Mouse (Mus musculus) embryonic facial prominence, embryonic 14.5 days (tissue): ENCODE measurements at regions not wholly inside any gene's neighbourhood (a gene's known extent, or its start where the extent isn't known, plus 50 kb on each side); places are given as distances from the start of the nearest gene placed in this dataset.
A peak's percentile ranks its signal among the peaks of the same experiment; 100 is the strongest.
"Not testable (repeated sequence)": the region's sequence is repeated elsewhere in the genome, so short reads cannot be mapped to it uniquely, and the experiment has no call there.

Source experiments
- ATAC-seq: fragments of 200-750 bp; cut with Nextera tagmentation; 2 replicates; pipeline ENCODE4 v1.8.0; 2017; ENCODE audit warnings: low read depth, moderate number of reproducible peaks, moderate TSS enrichment
- DNase-seq: peaks from one replicate; pipeline ENCODE4 v3.0.0-alpha.2; 2015; ENCODE audit warnings: low spot score
- H3K27ac ChIP-seq: fragments of 300-500 bp; sonication (generic); replicated peaks from 2 replicates; pipeline ENCODE4 v1.5.1; 2014; ENCODE audit warnings: low read depth, mild to moderate bottlenecking, low read length, moderate library complexity
- H3K27me3 ChIP-seq: fragments of 300-500 bp; sonication (generic); replicated peaks from 2 replicates; pipeline ENCODE4 v1.6.1; 2014; ENCODE audit warnings: low read length; ENCODE audit not compliant: control insufficient read depth, insufficient read depth
- H3K36me3 ChIP-seq: fragments of 300-500 bp; sonication (generic); 2 replicates; pipeline ENCODE4 v1.6.1; 2014; ENCODE audit warnings: low read length, mixed read lengths; ENCODE audit not compliant: control insufficient read depth, insufficient read depth
- H3K4me1 ChIP-seq: fragments of 300-500 bp; sonication (generic); 2 replicates; pipeline ENCODE4 v1.6.1; 2014; ENCODE audit warnings: antibody characterized with exemption, low read length; ENCODE audit not compliant: control insufficient read depth, insufficient read depth
- H3K4me2 ChIP-seq: fragments of 300-500 bp; sonication (generic); 2 replicates; pipeline ENCODE4 v1.6.1; 2014; ENCODE audit warnings: low read depth, mild to moderate bottlenecking, low read length, moderate library complexity, mixed read lengths
- H3K4me3 ChIP-seq: fragments of 300-500 bp; sonication (generic); 2 replicates; pipeline ENCODE4 v1.5.1; 2014; ENCODE audit warnings: low read depth, mild to moderate bottlenecking, low read length
- H3K9ac ChIP-seq: fragments of 300-500 bp; sonication (generic); 2 replicates; pipeline ENCODE4 v1.6.1; 2014; ENCODE audit warnings: low read depth, mild to moderate bottlenecking, low read length, moderate library complexity, mixed read lengths
- H3K9me3 ChIP-seq: fragments of 300-500 bp; sonication (generic); 2 replicates; pipeline ENCODE4 v1.6.1; 2016; ENCODE audit warnings: low read length; ENCODE audit not compliant: control insufficient read depth
- WGBS: fragments of 180-500 bp; shearing (Covaris S2); extraction: QIAGEN DNeasy Blood & Tissue Kit; methylation state at CpG from one replicate; pipeline ENCODE4 v1.1.7; 2014; 5-methylcytosine and 5-hydroxymethylcytosine counted together

DNA sequence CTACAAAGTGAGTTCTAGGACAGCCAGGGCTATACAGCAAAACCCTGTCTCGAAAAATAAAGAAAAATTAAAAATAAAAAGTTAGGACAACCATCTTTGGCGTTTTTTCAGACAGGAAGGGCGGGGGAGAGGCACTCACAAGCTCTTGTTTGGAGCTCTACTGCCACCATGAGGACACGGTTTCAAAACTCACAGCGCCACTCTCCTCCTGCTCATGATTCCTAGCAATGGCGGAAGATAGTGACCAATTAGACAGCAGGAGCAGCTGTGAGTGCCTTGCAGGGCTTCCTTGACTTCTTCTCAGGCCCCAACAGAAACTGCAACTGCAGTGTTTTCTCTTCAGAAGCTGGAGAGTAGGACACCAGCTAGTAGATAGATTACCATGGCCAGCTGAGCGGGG is 151.9 kb upstream of the Olfr1324 start:
- 54% methylated on average over 7 of the region's 7 CpGs for WGBS
- Histone ChIP-seq H3K27ac (no peak overlapping the region), H3K4me2 (peak overlapping the region; percentile 37; the same call in 1 of the 2 replicates), H3K9ac (no peak overlapping the region), H3K36me3 (peaks cover 14% of the 10 kb centered on the region; the same call in 1 of the 2 replicates), H3K27me3 (no peaks in the 10 kb centered on the region), H3K4me3 (peak overlapping the region; percentile 10; the same call in 1 of the 2 replicates), H3K4me1 (no peaks in the 10 kb centered on the region), H3K9me3 (no peaks in the 10 kb centered on the region)
- DNase-seq (peak; percentile 34), ATAC-seq (no peak)

DNA sequence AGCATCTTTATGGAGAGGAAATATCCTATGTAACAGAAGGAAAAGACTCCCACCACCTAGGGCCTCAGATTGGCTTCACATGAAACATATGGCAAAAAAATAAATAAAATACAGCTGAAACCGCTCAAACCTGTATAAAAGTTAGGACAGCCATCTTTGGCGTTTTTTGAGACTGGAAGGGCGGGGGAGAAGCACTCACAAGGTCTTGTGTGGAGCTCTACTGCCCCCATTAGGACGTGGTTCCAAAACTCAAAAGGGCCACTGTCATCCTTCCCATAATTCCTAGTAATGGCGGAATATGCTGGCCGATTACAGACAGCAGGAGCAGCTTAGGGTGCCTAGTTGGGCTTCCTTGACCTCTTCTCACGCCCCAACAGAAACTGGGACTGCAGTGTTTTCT is 148.5 kb upstream of the Olfr1324 start:
- 0 out of 2 replicates have a peak overlapping the region, but pooled peaks have one; percentile 10 for H3K4me3 ChIP-seq
- H3K36me3 ChIP-seq = 0 out of 2 replicates have a peak, but pooled peaks cover 7% of the 10 kb centered on the region
- H3K9me3 ChIP-seq = no peaks in the 10 kb centered on the region
- H3K27me3 ChIP-seq = no peaks in the 10 kb centered on the region
- WGBS = 52% methylated on average over 7 of the region's 7 CpGs
- ATAC-seq = no peak
- H3K9ac ChIP-seq = no peak overlapping the region
- DNase-seq = peak; percentile 67
- H3K4me1 ChIP-seq = no peaks in the 10 kb centered on the region
- H3K4me2 ChIP-seq = peak overlapping the region; percentile 34; the same call in 1 of the 2 replicates
- no peak overlapping the region for H3K27ac ChIP-seq

DNA sequence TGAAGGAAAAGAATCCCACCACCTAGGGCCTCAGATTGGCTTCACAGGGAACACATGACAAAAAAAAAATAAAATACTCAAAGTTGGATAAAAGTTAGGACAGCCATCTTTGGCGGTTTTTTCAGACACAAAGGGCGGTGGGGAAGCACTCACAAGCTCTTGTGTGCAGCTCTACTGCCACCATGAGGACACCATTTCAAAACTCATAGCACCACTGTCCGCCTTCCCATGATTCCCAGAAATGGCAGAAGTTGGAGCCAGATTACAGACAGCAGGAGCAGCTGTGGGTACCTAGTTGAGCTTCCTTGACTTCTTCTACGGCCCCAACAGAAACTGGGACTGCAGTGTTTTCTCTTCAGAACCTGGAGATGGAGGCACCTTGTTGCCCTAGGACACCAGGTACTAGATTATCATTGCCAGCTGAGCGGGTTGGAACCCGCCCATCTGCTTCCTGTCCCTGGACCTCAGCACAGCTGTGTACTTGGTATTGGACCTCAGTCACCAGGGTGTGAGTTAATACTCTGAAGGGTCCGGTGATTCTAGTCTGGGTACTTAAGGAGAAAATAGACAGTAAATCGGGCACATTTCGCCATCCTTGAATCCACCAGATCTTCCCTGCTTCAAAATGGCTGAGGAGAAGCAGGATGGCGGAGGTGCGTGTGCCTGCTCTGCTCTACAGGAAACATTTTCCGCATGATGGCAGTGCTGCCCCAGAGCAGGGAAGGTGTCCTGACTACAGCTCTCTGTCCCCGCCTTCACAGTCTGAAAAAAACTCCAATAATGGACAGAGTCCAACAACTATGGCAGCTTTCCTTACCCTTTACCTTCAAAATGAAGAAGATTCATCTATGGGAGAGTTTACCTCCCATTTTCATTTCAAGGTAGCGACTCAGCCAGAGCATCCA is 144.1 kb upstream of the Olfr1324 start:
- ATAC-seq (peak; percentile 47; the same call in 1 of the 2 replicates), DNase-seq (peak; percentile 72)
- not testable (repeated sequence) for H3K27ac ChIP-seq

DNA sequence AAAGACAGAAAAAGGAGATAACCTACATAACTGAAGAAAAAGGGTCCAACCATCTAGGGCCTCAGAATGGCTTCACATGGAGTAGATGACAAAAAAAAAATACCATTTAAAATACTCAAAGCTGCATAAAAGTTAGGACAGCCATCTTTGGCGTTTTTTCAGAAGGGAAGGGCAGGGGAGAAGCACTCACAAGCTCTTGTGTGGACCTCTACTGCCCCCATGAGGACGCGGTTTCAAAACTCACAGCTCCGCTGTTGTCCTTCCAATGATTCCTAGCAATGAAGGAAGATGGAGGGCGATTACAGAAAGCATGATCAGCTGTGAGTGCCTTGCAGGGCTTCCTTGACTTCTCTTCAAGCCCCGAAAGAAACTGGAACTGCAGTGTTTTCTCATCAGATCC is 140.8 kb upstream of the Olfr1324 start:
- H3K27me3 ChIP-seq = no peaks in the 10 kb centered on the region
- ATAC-seq (no peak), DNase-seq (peak; percentile 50)
- H3K36me3 ChIP-seq = peaks cover 14% of the 10 kb centered on the region
- no peaks in the 10 kb centered on the region for H3K4me1 ChIP-seq
- 54% methylated on average over 6 of the region's 6 CpGs for WGBS
- no peak overlapping the region for H3K4me3 ChIP-seq
- no peak overlapping the region for H3K27ac ChIP-seq
- no peaks in the 10 kb centered on the region for H3K9me3 ChIP-seq
- H3K9ac ChIP-seq = no peak overlapping the region
- H3K4me2 ChIP-seq = no peak overlapping the region

More for the DNA sequence above, 144.1 kb upstream of the Olfr1324 start:
- H3K36me3 ChIP-seq, H3K9ac ChIP-seq, H3K27me3 ChIP-seq, H3K9me3 ChIP-seq, H3K4me1 ChIP-seq: not testable (repeated sequence)
- peak overlapping the region; percentile 25; the same call in 1 of the 2 replicates for H3K4me3 ChIP-seq
- H3K4me2 ChIP-seq = peak overlapping the region; percentile 26; the same call in 1 of the 2 replicates
- 72% methylated on average over 14 of the region's 14 CpGs for WGBS

DNA sequence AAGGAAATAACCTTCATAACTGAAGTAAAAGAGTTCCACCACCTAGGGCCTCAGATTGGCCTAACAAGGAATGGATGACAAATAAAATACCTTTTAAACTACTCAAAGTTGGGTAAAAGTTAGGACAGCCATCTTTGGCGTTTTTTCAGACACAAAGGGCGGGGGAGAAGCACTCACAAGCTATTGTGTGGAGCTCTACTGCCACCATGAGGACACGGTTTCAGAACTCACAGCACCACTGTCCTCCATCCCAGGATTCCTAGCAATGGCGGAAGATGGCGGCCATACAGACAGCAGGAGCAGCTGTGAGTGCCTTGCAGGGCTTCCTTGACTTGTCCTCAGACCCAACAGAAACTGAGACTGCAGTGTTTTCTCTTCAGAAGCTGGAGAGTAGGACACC is 138.0 kb upstream of the Olfr1324 start:
- no peak overlapping the region for H3K9ac ChIP-seq
- WGBS = 73% methylated on average over 5 of the region's 5 CpGs
- H3K4me2 ChIP-seq = peak overlapping the region; percentile 20
- no peaks in the 10 kb centered on the region for H3K27me3 ChIP-seq
- no peak for ATAC-seq
- peak; percentile 37 for DNase-seq
- H3K4me1 ChIP-seq = no peaks in the 10 kb centered on the region
- H3K36me3 ChIP-seq = peaks cover 19% of the 10 kb centered on the region
- H3K4me3 ChIP-seq = no peak overlapping the region
- no peak overlapping the region for H3K27ac ChIP-seq
- H3K9me3 ChIP-seq = no peaks in the 10 kb centered on the region

DNA sequence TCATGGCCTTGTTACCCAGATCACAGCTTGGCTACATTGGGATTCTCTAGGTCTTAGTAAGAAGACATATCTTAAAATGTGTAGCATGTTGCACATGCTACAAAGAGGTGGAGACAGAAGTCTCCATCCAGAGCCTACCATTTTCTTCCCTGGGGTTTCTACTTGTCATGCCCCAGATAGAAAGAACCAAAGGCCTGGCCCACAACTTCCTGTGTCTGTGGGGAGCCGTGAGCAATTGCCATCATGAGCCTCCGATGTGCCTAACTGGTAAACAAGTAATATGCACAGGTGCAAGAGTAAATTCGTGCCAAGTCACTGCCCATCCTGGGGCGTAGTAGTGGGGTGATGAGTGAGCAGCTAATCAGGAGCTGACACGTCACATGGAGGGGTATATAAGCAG is 136.7 kb upstream of the Olfr1324 start:
- H3K27me3 ChIP-seq, H3K4me2 ChIP-seq, DNase-seq, H3K9me3 ChIP-seq, H3K27ac ChIP-seq, ATAC-seq, H3K4me1 ChIP-seq, H3K9ac ChIP-seq, H3K4me3 ChIP-seq: not testable (repeated sequence)
- H3K36me3 ChIP-seq = peaks cover 19% of the 10 kb centered on the region
- WGBS = 93% methylated on average over 3 of the region's 5 CpGs

DNA sequence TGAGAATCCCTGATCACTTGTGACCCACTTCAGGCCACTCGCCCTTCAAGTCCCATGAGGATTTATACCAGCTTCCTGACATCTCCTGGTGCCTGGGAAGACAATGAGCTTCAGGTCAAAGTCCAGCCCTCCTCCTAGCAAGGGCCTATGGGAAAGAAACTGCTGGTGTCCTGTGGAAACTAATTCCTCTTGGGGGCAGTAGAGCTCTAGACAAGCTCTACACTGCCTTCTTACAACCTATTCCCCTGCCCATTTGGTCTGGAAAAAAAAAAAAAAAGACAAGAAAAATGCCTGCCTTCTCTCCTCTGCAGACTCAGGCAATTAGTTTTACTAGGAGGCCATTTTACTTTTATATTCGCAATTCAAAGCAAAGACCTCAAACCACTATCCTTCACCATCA is 132.6 kb upstream of the Olfr1324 start:
- Histone ChIP-seq H3K4me1 (no peaks in the 10 kb centered on the region), H3K27me3 (no peaks in the 10 kb centered on the region), H3K36me3 (0 out of 2 replicates have a peak, but pooled peaks cover 5% of the 10 kb centered on the region), H3K4me2 (no peak overlapping the region), H3K9me3 (no peaks in the 10 kb centered on the region), H3K4me3 (no peak overlapping the region), H3K9ac (no peak overlapping the region), H3K27ac (no peak overlapping the region)
- no peak for ATAC-seq
- peak; percentile 26 for DNase-seq
- WGBS = 50% methylated on average over 2 of the region's 2 CpGs

DNA sequence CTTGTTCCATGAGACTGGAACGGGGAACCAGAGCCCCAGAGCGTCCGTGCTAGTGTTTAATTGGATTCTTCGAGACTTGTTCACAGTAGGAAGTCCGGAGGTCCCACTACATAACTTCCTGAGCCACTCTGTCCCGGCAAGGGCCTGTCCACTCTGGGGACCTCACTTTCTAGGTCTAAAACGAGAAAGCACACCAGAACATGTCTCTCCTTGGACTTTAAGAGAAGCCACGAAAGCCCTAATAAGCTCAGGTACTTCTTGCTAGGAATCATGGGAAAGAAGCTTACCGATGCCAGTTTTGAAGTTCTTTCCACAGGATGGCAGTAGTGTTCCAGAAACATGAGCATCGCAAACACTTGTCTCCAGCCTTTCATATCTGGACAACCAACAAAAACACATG is 122.0 kb upstream of the Olfr1324 start:
- Histone ChIP-seq H3K27me3 (no peaks in the 10 kb centered on the region), H3K4me2 (peak overlapping the region; percentile 45), H3K4me3 (peak overlapping the region; percentile 35), H3K36me3 (no peaks in the 10 kb centered on the region), H3K9ac (peak overlapping the region; percentile 42), H3K9me3 (no peaks in the 10 kb centered on the region), H3K4me1 (no peaks in the 10 kb centered on the region), H3K27ac (no peak overlapping the region)
- DNase-seq (peak; percentile 72), ATAC-seq (no peak)
- 59% methylated on average over 10 of the region's 10 CpGs for WGBS
